Comparison of ENCODE assay signal across 8 mouse cellular contexts in the genomic region with DNA sequence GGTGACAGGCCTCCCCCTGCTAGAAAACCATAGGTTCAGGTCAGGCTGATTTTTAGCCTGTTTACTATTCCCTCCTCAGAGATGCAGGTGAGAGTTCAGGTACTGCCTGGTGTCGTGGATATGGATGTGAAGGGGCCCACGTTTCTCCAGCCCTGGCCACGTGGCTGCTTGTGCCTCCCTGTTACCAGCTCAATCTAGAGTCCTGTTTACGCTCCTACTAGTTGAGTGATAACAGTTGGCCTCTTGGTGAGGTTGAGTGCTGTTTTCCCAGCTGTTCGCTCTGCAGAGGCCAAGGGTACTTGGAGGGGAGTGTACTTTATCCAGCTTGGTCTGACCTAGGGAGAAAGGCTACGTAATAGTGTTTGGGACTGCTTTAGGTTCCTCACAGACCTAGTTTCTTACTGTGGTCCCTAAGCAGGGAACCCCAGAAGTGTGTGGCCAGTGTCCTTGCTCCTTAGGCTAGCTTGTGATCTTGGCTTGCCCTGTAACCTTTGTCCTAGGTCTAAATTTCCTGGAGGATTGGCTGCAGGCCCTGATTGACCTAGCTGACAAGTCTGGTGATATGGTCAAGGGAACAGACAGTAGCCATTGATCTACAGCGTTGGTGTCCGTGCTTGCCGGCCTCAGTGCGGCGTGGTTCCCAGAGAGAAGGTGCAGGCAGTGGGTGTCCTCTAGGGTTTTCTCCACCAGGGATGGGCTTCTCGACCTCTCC. TPM values are rescaled to one million over a fixed set of nuclear protein-coding genes. Genes with fewer than 3 reads are reported as not detected.
A peak's percentile ranks its signal among the peaks of the same experiment; 100 is the strongest.
DNase-seq lines count a peak whose midpoint lies in the region; ATAC-seq and TF ChIP-seq lines count a peak whose summit lies in the region.

No protein-coding gene starts in this region.

- H3K4me2 ChIP-seq in kidney, embryonic 16.5 days (replicated peaks; ENCODE audit: low read depth, low read length): peak overlapping the region; percentile 68

- TF ChIP-seq CTCF in C2C12 (IDR thresholded peaks at IDR 0.05; ENCODE audit: control insufficient read depth, insufficient read depth, insufficient read length) (no peak), G1E (IDR thresholded peaks at IDR 0.05; ENCODE audit: low read depth, low read length) (no peak)

- no peak for ATAC-seq in G1E (ENCODE audit: extremely low read depth, insufficient number of reproducible peaks, low FRiP score, poor library complexity, severe bottlenecking)
- ATAC-seq in kidney, embryonic 16.5 days (ENCODE audit: low FRiP score, low TSS enrichment): no peak

- H3K4me1 ChIP-seq in G1E (ENCODE audit: insufficient read depth, low read depth, low read length): peaks cover 63% of the 10 kb centered on the region
- peaks cover 56% of the 10 kb centered on the region for H3K4me1 ChIP-seq in heart, embryonic 10.5 days
- peaks cover 44% of the 10 kb centered on the region for H3K4me1 ChIP-seq in kidney, embryonic 16.5 days (ENCODE audit: insufficient read depth, low read length)

- H3K79me2 ChIP-seq in C2C12 (ENCODE audit: control insufficient read depth, insufficient read depth): peaks cover 65% of the 10 kb centered on the region

- H3K9ac ChIP-seq in kidney, embryonic 16.5 days (replicated peaks; ENCODE audit: low read length): peak overlapping the region; percentile 82

- no peaks in the 10 kb centered on the region for H3K9me3 ChIP-seq in G1E (replicated peaks)
- H3K9me3 ChIP-seq in heart, embryonic 10.5 days: no peaks in the 10 kb centered on the region
- H3K9me3 ChIP-seq in kidney, embryonic 16.5 days (ENCODE audit: low read length): no peaks in the 10 kb centered on the region

- peak overlapping the region; percentile 98 for H3K27ac ChIP-seq in heart, embryonic 10.5 days
- H3K27ac ChIP-seq in kidney, embryonic 16.5 days (ENCODE audit: low read length): peak overlapping the region; percentile 98

- peaks cover 52% of the 10 kb centered on the region for H3K79me3 ChIP-seq in C2C12 (ENCODE audit: low read depth)

- peak overlapping the region; percentile 49 for H3K4me3 ChIP-seq in C2C12 (ENCODE audit: insufficient read depth, poor library complexity, severe bottlenecking)
- H3K4me3 ChIP-seq in G1E (ENCODE audit: low read depth, low read length): peak overlapping the region; percentile 83
- peak overlapping the region; percentile 93 for H3K4me3 ChIP-seq in heart, embryonic 10.5 days
- H3K4me3 ChIP-seq in kidney, embryonic 16.5 days (ENCODE audit: low read length): peak overlapping the region; percentile 71

- peak; percentile 20 for DNase-seq in G1E (ENCODE audit: low spot score)
- DNase-seq in heart, embryonic 10.5 days (ENCODE audit: low spot score): peak; percentile 84
- DNase-seq in lung, postnatal 4 days: peak; percentile 30 to 66
- no peak for DNase-seq in left cerebral cortex, postnatal 25 days (ENCODE audit: low spot score in 2 of 2)
- no peak for DNase-seq in gastrocnemius, postnatal 4 days (ENCODE audit: low spot score in 2 of 2)
- DNase-seq in right cerebral cortex, postnatal 36 days (ENCODE audit: low spot score in 2 of 2): no peak

- 38% methylated on average over 12 of the region's 12 CpGs for WGBS in heart, embryonic 10.5 days
- WGBS in kidney, embryonic 16.5 days: 29% methylated on average over 12 of the region's 12 CpGs

- no peak overlapping the region for H3ac ChIP-seq in C2C12 (ENCODE audit: control insufficient read depth, insufficient read length, low read depth)

- intact Hi-C loops in left cerebral cortex, postnatal 25 days (cut with DNase I): loop anchor here (2.0 kb wide), 1 partner anchor 62 kb away; no protein-coding TSS in a partner anchor

- H3K27me3 ChIP-seq in C2C12 (ENCODE audit: control insufficient read depth, insufficient read depth, insufficient read length) (no peaks in the 10 kb centered on the region), G1E (ENCODE audit: insufficient read depth, low read length) (no peaks in the 10 kb centered on the region)
- H3K27me3 ChIP-seq in heart, embryonic 10.5 days (ENCODE audit: insufficient read depth, poor library complexity, severe bottlenecking): no peaks in the 10 kb centered on the region
- H3K27me3 ChIP-seq in kidney, embryonic 16.5 days (ENCODE audit: insufficient read depth, low read length): no peaks in the 10 kb centered on the region

- H3K36me3 ChIP-seq in C2C12 (ENCODE audit: control insufficient read depth, insufficient read depth) (peaks cover 5% of the 10 kb centered on the region), G1E (replicated peaks) (peaks cover 60% of the 10 kb centered on the region)
- peaks cover 16% of the 10 kb centered on the region; the same call in 1 of the 2 replicates for H3K36me3 ChIP-seq in heart, embryonic 10.5 days
- H3K36me3 ChIP-seq in kidney, embryonic 16.5 days (ENCODE audit: insufficient read depth, low read length): no peaks in the 10 kb centered on the region

TF ChIP-seq in C2C12, 6 proteins besides CTCF, POLR2A, EP300 and RAD21:
- TF ChIP-seq MYOD1 (IDR thresholded peaks at IDR 0.05; ENCODE audit: control insufficient read depth, insufficient read length, low read depth): no peak
- no peak for TF ChIP-seq MAX (IDR thresholded peaks at IDR 0.05)
TF ChIP-seq in C2C12: peak in this region for 0.

RNA-seq across cellular contexts. Expression of gene Akt2, which starts 1.7 kb away (rescaled TPM):
- 102 TPM for polyA plus RNA-seq in C2C12 (2012; fragmentation: generic; extraction: Trizol)
- 69.0 and 84.8 TPM in 2 replicates for total RNA-seq in G1E (2014; fragmentation: Nextera tagmentation)
- total RNA-seq in G1E (2017): 41.7 and 42.1 TPM in 2 replicates
- polyA plus RNA-seq in G1E (2012): 46.0 and 52.4 TPM in 2 replicates
- 94.8 and 106 TPM in 2 replicates for polyA plus RNA-seq in heart, embryonic 10.5 days (2016; fragmentation: Nextera tagmentation; extraction: Ambion mirVana)
- 110 and 112 TPM in 2 replicates for polyA plus RNA-seq in kidney, embryonic 16.5 days (2015; fragmentation: Nextera tagmentation; extraction: Ambion mirVana)
- 100 to 1,000 TPM; 123 to 139 TPM for total RNA-seq in left cerebral cortex, postnatal 25 days (2021)
- 100 to 1,000 TPM; 183 to 188 TPM for total RNA-seq in gastrocnemius, postnatal 4 days (2021)

RNA-seq across cellular contexts. Expression of gene 2310022A10Rik, which starts 40.1 kb away (rescaled TPM):
- polyA plus RNA-seq in C2C12 (2012; fragmentation: generic; extraction: Trizol) (26.9 TPM), G1E (2012) (61.2 and 61.5 TPM in 2 replicates)
- total RNA-seq in G1E (2014; fragmentation: Nextera tagmentation) (18.8 and 26.0 TPM in 2 replicates), G1E (2017) (5.2 and 10.0 TPM in 2 replicates)
- 36.3 and 37.4 TPM in 2 replicates for polyA plus RNA-seq in heart, embryonic 10.5 days (2016; fragmentation: Nextera tagmentation; extraction: Ambion mirVana)
- polyA plus RNA-seq in kidney, embryonic 16.5 days (2015; fragmentation: Nextera tagmentation; extraction: Ambion mirVana): 25.1 and 30.4 TPM in 2 replicates
- total RNA-seq in left cerebral cortex, postnatal 25 days (2021): 10 to 100 TPM; 26.4 to 27.8 TPM
- 100 to 1,000 TPM; 100 to 115 TPM for total RNA-seq in gastrocnemius, postnatal 4 days (2021)

RNA-seq across cellular contexts. Expression of gene Pld3, which starts 40.1 kb away (rescaled TPM):
- polyA plus RNA-seq in C2C12 (2012; fragmentation: generic; extraction: Trizol) (60.5 TPM), G1E (2012) (19.5 and 23.1 TPM in 2 replicates)
- total RNA-seq in G1E (2014; fragmentation: Nextera tagmentation) (10.5 and 16.0 TPM in 2 replicates), G1E (2017) (7.2 TPM in 2 replicates)
- 54.1 and 55.6 TPM in 2 replicates for polyA plus RNA-seq in heart, embryonic 10.5 days (2016; fragmentation: Nextera tagmentation; extraction: Ambion mirVana)
- polyA plus RNA-seq in kidney, embryonic 16.5 days (2015; fragmentation: Nextera tagmentation; extraction: Ambion mirVana): 121 and 122 TPM in 2 replicates
- total RNA-seq in left cerebral cortex, postnatal 25 days (2021): 100 to 1,000 TPM; 877 to 885 TPM
- total RNA-seq in gastrocnemius, postnatal 4 days (2021): 10 to 100 TPM; 45.0 to 47.7 TPM

Comparison
In these comparisons a context has a peak if more than half of its experiments do, and no peak if none do; other contexts are left out.
1. DNase-seq: peak in G1E (single experiment), heart, embryonic 10.5 days (single experiment) and lung, postnatal 4 days (2 of 2); none in left cerebral cortex, postnatal 25 days (0 of 2), gastrocnemius, postnatal 4 days (0 of 2) and right cerebral cortex, postnatal 36 days (0 of 2).
2. Peak in every context shown above with its lines, with median percentiles within 50 percentile points of each other: H3K4me3 ChIP-seq.